Mouse (Mus musculus) C2C12 (cell line): ENCODE measurements at regions not wholly inside any gene's neighbourhood (a gene's known extent, or its start where the extent isn't known, plus 50 kb on each side); places are given as distances from the start of the nearest gene placed in this dataset.

Experiments used
- H3K27me3 ChIP-seq: one replicate; pipeline ENCODE4 v1.6.1; 2011; ENCODE audit not compliant: control insufficient read depth, insufficient read depth, insufficient read length
- H3K36me3 ChIP-seq: one replicate; pipeline ENCODE4 v1.6.1; 2011; ENCODE audit not compliant: control insufficient read depth, insufficient read depth
- H3K4me3 ChIP-seq: one replicate; pipeline ENCODE4 v1.5.1; 2011; ENCODE audit warnings: mild to moderate bottlenecking, control low read depth; ENCODE audit not compliant: poor library complexity, insufficient read depth, severe bottlenecking
- H3K79me2 ChIP-seq: one replicate; pipeline ENCODE4 v1.6.1; 2011; ENCODE audit not compliant: control insufficient read depth, insufficient read depth
- H3K79me3 ChIP-seq: one replicate; pipeline ENCODE4 v1.6.1; 2011; ENCODE audit warnings: low read depth, control low read depth
- H3ac ChIP-seq: one replicate; pipeline ENCODE3; 2011; ENCODE audit warnings: low read depth; ENCODE audit not compliant: control insufficient read depth, insufficient read length
- CEBPB ChIP-seq: IDR thresholded peaks from one replicate; pipeline ENCODE4 v1.6.1; 2011; ENCODE audit warnings: low read depth, mild to moderate bottlenecking, control low read depth, moderate library complexity
- CTCF ChIP-seq: IDR thresholded peaks from one replicate; pipeline ENCODE4 v1.5.1; 2011; ENCODE audit not compliant: control insufficient read depth, insufficient read depth, insufficient read length
- FOSL1 ChIP-seq: IDR thresholded peaks from one replicate; pipeline ENCODE4 v1.8.0; 2011; ENCODE audit warnings: mild to moderate bottlenecking, low read length; ENCODE audit not compliant: poor library complexity, insufficient read depth, severe bottlenecking
- MAX ChIP-seq: IDR thresholded peaks from one replicate; pipeline ENCODE4 v1.6.1; 2011; ENCODE audit warnings: mild to moderate bottlenecking, control low read depth
- MYOD1 ChIP-seq: IDR thresholded peaks from one replicate; pipeline ENCODE4 v1.6.1; 2011; ENCODE audit warnings: low read depth; ENCODE audit not compliant: control insufficient read depth, insufficient read length
- MYOG ChIP-seq: IDR thresholded peaks from one replicate; pipeline ENCODE4 v1.6.1; 2011; ENCODE audit not compliant: control insufficient read depth, insufficient read length; ENCODE audit errors: extremely low read depth
- USF1 ChIP-seq: IDR thresholded peaks from one replicate; pipeline ENCODE4 v1.6.1; 2011; ENCODE audit warnings: low read depth, mild to moderate bottlenecking, control low read depth, moderate library complexity

DNA sequence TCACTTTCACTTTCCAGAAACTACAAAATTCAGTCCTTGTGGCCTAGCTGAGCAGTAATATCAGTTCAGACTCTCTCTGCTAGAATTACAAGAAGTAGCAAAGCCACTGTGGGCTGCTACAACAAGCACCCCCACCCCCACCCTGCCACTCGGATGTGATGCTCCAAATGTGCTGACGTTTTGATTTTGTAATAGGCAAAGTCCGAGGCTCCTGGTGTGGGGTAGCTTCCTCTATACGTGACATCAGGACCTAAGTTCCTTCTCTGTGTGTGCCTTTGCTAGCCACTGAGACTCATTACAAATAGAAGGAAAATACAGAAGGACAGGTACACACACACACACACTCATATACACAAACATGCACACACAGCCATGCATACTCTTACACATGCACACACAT is 76.7 kb downstream of the Plk2 start:
- Histone ChIP-seq H3K36me3 (no peaks in the 10 kb centered on the region), H3K79me2 (no peaks in the 10 kb centered on the region), H3K4me3 (no peak overlapping the region), H3K79me3 (no peaks in the 10 kb centered on the region), H3ac (no peak overlapping the region), H3K27me3 (no peaks in the 10 kb centered on the region)
- TF ChIP-seq FOSL1: no peak
- TF ChIP-seq USF1: no peak
- no peak for TF ChIP-seq CTCF
- TF ChIP-seq MAX: no peak
- TF ChIP-seq MYOG: no peak
- no peak for TF ChIP-seq MYOD1
- no peak for TF ChIP-seq CEBPB

DNA sequence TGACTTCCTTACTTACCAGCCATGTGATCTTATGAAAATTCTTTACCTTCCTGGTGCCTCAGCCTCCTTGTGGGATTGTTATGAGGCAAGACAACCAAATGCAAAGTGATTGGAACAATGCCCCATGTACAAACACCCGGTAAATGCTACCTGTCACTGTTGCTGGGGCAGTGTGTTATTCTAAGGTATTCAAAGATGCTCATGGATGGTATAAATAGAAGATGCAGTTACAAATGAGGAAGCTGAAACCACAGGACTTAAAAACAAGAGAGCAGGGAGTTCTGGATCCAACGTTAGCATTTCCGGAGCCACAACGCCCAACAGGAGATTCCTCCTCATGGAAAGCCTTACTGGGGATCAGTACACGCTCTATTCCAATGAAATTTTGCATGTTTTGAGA is 82.9 kb downstream of the Plk2 start:
- H3K79me2 ChIP-seq: no peaks in the 10 kb centered on the region
- no peaks in the 10 kb centered on the region for H3K79me3 ChIP-seq
- no peaks in the 10 kb centered on the region for H3K27me3 ChIP-seq
- no peak overlapping the region for H3K4me3 ChIP-seq
- H3ac ChIP-seq: no peak overlapping the region
- no peaks in the 10 kb centered on the region for H3K36me3 ChIP-seq
- TF ChIP-seq MYOD1: no peak

GRCm38 (mm10) chr13:110484358-110484940 is 89.6 kb downstream of the Plk2 start:
- H3K79me3 ChIP-seq: no peaks in the 10 kb centered on the region
- H3K27me3 ChIP-seq: no peaks in the 10 kb centered on the region
- no peaks in the 10 kb centered on the region for H3K79me2 ChIP-seq
- no peak overlapping the region for H3K4me3 ChIP-seq
- no peak overlapping the region for H3ac ChIP-seq
- no peaks in the 10 kb centered on the region for H3K36me3 ChIP-seq
- no peak for TF ChIP-seq MAX
- no peak for TF ChIP-seq MYOG
- TF ChIP-seq USF1: no peak

DNA sequence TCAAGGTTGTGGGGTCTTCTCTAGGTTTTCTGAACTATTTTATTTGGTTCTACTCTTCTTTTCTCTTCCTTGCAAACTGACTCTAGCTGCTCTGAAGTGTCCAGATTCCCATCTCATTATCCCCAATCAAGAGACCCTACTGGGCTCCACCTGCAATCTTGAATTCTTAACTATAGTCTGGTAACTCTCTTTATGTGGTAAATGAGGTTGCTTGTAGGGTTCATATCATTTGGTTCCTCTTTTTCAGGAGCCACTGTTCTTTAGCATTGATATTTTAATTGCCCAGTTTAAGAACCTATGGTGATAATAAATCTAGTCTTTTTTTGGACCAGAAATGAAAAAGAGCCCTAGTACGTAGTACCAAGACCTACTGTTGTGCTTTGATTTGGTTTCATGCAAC is 90.7 kb downstream of the Plk2 start:
- no peaks in the 10 kb centered on the region for H3K36me3 ChIP-seq
- H3ac ChIP-seq: no peak overlapping the region
- no peaks in the 10 kb centered on the region for H3K79me2 ChIP-seq
- H3K79me3 ChIP-seq: no peaks in the 10 kb centered on the region
- no peak overlapping the region for H3K4me3 ChIP-seq
- TF ChIP-seq MYOG (no peak), MAX (no peak), FOSL1 (no peak), MYOD1 (no peak), USF1 (no peak), CEBPB (no peak), CTCF (no peak)
- no peaks in the 10 kb centered on the region for H3K27me3 ChIP-seq

DNA sequence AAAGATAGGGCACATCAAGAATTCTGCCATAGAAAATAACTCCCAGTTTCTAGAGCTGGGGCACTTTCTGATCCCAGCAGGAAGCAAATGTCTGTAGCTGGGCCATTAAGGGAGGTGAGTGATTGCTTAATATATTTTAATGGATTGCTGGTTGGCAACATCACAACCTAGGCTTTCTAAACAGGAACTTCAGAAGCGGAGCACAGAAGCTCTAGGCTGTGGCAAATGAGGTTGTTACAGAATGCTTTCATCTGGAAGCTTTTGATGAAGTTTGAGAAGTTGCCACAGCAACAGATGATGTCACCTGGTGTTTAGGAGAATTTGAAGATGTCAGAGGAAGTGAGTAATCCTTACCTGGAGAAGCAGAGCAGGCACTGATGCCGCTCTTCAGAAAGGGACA is 95.3 kb downstream of the Plk2 start:
- no peak overlapping the region for H3ac ChIP-seq
- H3K27me3 ChIP-seq: no peaks in the 10 kb centered on the region
- H3K79me2 ChIP-seq: no peaks in the 10 kb centered on the region
- H3K4me3 ChIP-seq: no peak overlapping the region
- H3K36me3 ChIP-seq: no peaks in the 10 kb centered on the region
- H3K79me3 ChIP-seq: no peaks in the 10 kb centered on the region
- TF ChIP-seq CTCF: no peak
- TF ChIP-seq MYOG: no peak
- no peak for TF ChIP-seq CEBPB
- no peak for TF ChIP-seq FOSL1
- TF ChIP-seq USF1: no peak
- no peak for TF ChIP-seq MYOD1
- no peak for TF ChIP-seq MAX

DNA sequence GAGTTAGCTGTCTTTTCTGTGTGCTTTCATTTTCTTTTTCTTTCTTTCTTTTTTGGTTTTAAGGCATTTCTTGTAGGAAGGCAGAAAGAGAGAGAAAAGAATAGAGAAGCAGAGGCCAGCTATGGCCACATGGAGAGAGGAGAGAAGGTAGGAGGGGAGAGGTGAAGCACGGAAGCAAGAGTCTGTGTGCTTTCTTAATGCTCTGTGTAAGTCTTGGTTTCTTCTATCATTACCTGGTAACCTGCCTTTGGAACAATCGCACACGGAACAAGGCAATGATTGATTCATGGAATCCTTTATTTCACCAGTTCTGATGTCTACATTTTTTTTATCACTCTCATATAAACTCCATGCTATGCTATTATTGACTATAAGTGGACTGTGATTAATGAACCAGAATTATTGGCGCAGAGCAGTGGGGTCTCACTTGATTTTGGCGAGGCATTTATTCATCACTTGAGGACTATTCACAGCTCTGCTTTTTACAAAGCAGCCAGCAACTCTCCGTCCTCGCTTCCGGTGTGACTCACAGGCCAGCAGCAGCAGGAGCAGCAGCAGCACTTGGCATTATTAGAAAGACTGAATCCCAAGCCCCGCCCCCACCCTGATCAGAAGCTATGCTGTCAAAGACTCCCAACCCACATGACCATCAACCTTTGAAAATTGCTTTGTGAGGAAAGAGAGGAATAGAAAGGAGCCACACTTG is 97.6 kb downstream of the Plk2 start:
- Histone ChIP-seq H3K79me3 (no peaks in the 10 kb centered on the region), H3K79me2 (no peaks in the 10 kb centered on the region)
- no peak for TF ChIP-seq CEBPB
- TF ChIP-seq MYOG: no peak
- no peak for TF ChIP-seq FOSL1

More for the DNA sequence above, 97.6 kb downstream of the Plk2 start:
- Histone ChIP-seq H3K36me3 (no peaks in the 10 kb centered on the region), H3K4me3 (no peak overlapping the region), H3K27me3 (no peaks in the 10 kb centered on the region), H3ac (no peak overlapping the region)
